In the genomic region with DNA sequence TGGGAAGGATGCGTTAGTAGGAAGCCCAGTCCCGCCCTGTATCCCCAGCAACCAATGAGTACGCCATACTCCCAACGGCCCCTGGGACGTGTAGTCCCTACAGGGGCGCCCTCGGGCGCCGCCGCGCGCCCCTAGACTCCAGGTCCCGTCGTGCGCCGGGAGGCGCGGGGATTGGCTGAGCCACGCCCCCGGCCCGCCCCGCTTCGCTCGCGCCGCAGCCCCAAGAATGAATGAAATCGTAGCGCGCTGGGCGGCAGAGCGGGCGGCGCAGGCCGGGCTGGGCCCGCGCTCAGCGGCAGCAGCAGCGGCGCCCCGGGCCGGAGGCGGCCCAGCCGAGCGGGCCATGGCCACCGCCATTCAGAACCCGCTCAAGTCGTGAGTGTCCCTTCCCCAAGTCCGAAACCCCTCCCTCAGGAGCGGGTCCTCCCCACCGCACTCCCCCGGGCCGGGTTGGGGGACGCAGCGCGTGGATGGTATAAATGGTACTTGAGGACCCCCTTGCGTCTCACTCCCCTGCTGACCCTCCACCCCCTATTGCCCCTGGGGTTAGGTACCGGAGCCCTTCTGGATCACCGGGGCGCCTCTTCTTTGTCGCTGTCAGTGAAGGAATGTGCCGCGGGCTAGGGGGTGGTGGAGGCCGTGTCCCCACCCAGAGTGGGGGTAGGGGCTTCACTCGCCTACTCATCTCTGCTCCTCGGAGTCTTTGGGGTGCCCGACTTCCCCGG, we compare ENCODE assay signal across 8 mouse cellular contexts. TPM values are rescaled to one million over a fixed set of nuclear protein-coding genes. Genes with fewer than 3 reads are reported as not detected.
A peak's percentile ranks its signal among the peaks of the same experiment; 100 is the strongest.
DNase-seq lines count a peak whose midpoint lies in the region; ATAC-seq and TF ChIP-seq lines count a peak whose summit lies in the region.

Dpf1 (plus strand) TSS at position 214 of the 725 bp plus-strand sequence.

- TF ChIP-seq CTCF in spleen, adult 2 months (IDR thresholded peaks at IDR 0.05; ENCODE audit: extremely low read depth, insufficient read depth, insufficient read length, insufficient replicate concordance) = no peak

- peaks cover 7% of the 10 kb centered on the region for H3K4me1 ChIP-seq in spleen, adult 2 months (ENCODE audit: control insufficient read depth, insufficient read depth, insufficient read length)
- H3K4me1 ChIP-seq in megakaryocyte, embryonic 14.5 days = peaks cover 55% of the 10 kb centered on the region

- peaks cover 10% of the 10 kb centered on the region for H3K9me3 ChIP-seq in megakaryocyte, embryonic 14.5 days

- ATAC-seq in common myeloid progenitor, adult 5-6 weeks (replicated peaks; ENCODE audit: low read depth, poor library complexity, severe bottlenecking) = peak; percentile 62
- ATAC-seq in inflammation-experienced regulatory T-cells, adult 6 months = peak; percentile 29

- intact Hi-C loops in left cerebral cortex, postnatal 10 days (cut with DNase I) = loop anchor here (5.0 kb wide), 1 partner anchor 252 kb away; no protein-coding TSS in a partner anchor

- no peak within 1 kb of the TSS for H3K27ac ChIP-seq in spleen, adult 2 months (ENCODE audit: insufficient read depth, low read length)

- H3K27me3 ChIP-seq in spleen, adult 2 months (ENCODE audit: control insufficient read depth, insufficient read depth, low read length) = peaks cover 22% of the 10 kb centered on the region
- H3K27me3 ChIP-seq in megakaryocyte, embryonic 14.5 days (replicated peaks) = peaks cover 74% of the 10 kb centered on the region

- 1% methylated on average over 67 of the region's 67 CpGs for WGBS in spleen, adult 2 months

- TF ChIP-seq POLR2A in spleen, adult 2 months (IDR thresholded peaks at IDR 0.05; ENCODE audit: low read depth, low read length) = no peak

- 0 out of 2 replicates have a peak within 1 kb of the TSS, but pooled peaks have one; percentile 4 for H3K4me3 ChIP-seq in spleen, adult 2 months (ENCODE audit: extremely low read depth, insufficient read depth, insufficient read length)
- peak within 1 kb of the TSS; percentile 88 for H3K4me3 ChIP-seq in megakaryocyte, embryonic 14.5 days (replicated peaks)

- no peak for DNase-seq in spleen, adult 2 months (ENCODE audit: low read depth in 1 of 2, low spot score in 2 of 2)
- no peak for DNase-seq in spleen, adult 12 weeks (ENCODE audit: low spot score)
- DNase-seq in gastrocnemius, postnatal 10 days = peak; percentile 78
- peak; percentile 88 to 93 for DNase-seq in left cerebral cortex, postnatal 10 days (ENCODE audit: extremely low spot score in 1 of 2, low spot score in 2 of 2)
- peak; percentile 93 for DNase-seq in right cerebral cortex, postnatal 25 days

- H3K36me3 ChIP-seq in spleen, adult 2 months (ENCODE audit: control insufficient read depth, insufficient read depth, low read length) = no peaks in the 10 kb centered on the region
- no peaks in the 10 kb centered on the region for H3K36me3 ChIP-seq in megakaryocyte, embryonic 14.5 days (replicated peaks; ENCODE audit: low read length)

RNA-seq across cellular contexts. Expression of gene Dpf1, which starts in this region (rescaled TPM):
- polyA plus RNA-seq in spleen, adult 2 months (2012; rRNA removed) = 0.06 and 0.35 TPM in 2 replicates
- total RNA-seq in common myeloid progenitor, adult 5-6 weeks (2017) = 3.2 TPM in 1 of 2 replicates, not detected in the other
- total RNA-seq in gastrocnemius, postnatal 10 days (2021) = 1 to 10 TPM; 3.4 to 3.8 TPM
- 1 to 10 TPM in 1 of 3 experiments, under 1 TPM in 1, not detected in 1; 0.13 to 1.2 TPM for polyA plus RNA-seq in inflammation-experienced regulatory T-cells, adult 6 months (2017; shearing (Covaris generic))
- total RNA-seq in left cerebral cortex, postnatal 10 days (2021) = 100 to 1,000 TPM; 127 to 141 TPM
- 1.2 TPM in 1 of 2 replicates, not detected in the other for polyA plus RNA-seq in megakaryocyte, embryonic 14.5 days (2012; ENCODE audit: insufficient read depth, low replicate concordance)

Comparison
In these comparisons a context has a peak if more than half of its experiments do, and no peak if none do; other contexts are left out.
1. RNA of gene Dpf1 (total RNA-seq): 127 to 141 TPM in left cerebral cortex, postnatal 10 days; 3.4 to 3.8 TPM in gastrocnemius, postnatal 10 days and 3.2 TPM in common myeloid progenitor, adult 5-6 weeks; every median in the first group is over 10 times any median in the second.
2. DNase-seq: peak in gastrocnemius, postnatal 10 days (single experiment), left cerebral cortex, postnatal 10 days (2 of 2) and right cerebral cortex, postnatal 25 days (single experiment); none in spleen, adult 2 months (0 of 2) and spleen, adult 12 weeks (single experiment).